Mouse (Mus musculus) adrenal gland, adult 18-20 months (tissue): ENCODE data around the gene Naa80. TPM values are rescaled to one million over a fixed set of nuclear protein-coding genes. Genes with fewer than 3 reads are reported as not detected.

Source experiments
- DNase-seq, 2 experiments: peaks; one replicate each; pipeline ENCODE4 v3.0.0; 2021 to 2022; ENCODE audit warnings: low spot score in 2 of 2
- total RNA-seq, 2 experiments: library from RNA; stranded (reverse); gene quantifications; 1 replicate in 1 of 2; 2 replicates in 1 of 2; pipeline ENCODE4 v1.2.3; 2021

The Naa80 gene
- total RNA-seq, 2 experiments from 2014 or later = 13.3 to 16.5 TPM

DNA sequence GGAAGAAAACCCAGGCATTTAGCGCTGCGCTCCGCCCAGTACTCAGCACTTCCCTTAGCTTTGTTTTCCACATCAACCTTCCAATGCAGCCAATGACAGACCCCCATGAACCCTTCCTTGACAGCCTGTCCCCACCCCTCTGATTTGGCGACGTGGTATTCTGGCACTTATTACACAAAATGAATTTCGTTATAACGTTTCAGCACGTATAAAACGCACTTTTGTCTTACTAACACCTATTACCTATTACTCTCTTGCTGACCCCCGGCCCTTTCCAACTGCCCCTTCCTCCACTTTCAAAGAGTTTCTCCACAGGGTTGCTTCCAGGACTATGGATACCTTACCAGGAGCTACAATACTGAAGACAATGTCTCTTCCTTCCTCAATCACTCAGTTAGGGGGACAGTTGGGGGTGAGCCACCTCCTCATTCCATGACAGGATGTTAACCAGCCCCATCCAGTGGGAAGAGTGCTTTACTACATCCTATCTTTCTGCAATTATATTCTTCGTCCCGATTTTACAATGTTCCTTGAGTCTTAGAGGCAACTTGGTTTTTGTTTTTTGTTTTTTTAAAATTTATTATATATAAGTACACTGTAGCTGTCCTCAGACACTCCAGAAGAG is 34.4 kb downstream of the Naa80 start:
- no peak for DNase-seq

DNA sequence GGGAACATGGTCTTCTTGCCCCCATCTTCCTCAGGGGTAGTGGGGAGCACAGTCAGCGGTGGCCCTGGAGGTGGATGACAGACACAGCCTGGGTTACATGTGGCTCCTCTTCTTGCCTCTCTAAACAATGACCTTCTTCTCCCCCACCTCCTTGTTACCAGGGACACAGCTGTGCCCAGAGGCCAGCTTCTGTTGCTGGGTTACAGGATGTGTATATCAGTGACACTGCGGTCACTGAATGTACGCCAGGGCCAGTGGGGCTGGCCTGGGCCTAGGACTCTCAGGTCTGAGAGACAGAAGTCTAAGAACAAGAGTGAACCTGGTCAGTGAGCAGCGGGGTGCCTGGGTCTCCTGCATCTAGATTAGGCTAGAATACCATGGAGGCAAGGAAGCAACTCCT is 36.3 kb downstream of the Naa80 start:
- DNase-seq = no peak

DNA sequence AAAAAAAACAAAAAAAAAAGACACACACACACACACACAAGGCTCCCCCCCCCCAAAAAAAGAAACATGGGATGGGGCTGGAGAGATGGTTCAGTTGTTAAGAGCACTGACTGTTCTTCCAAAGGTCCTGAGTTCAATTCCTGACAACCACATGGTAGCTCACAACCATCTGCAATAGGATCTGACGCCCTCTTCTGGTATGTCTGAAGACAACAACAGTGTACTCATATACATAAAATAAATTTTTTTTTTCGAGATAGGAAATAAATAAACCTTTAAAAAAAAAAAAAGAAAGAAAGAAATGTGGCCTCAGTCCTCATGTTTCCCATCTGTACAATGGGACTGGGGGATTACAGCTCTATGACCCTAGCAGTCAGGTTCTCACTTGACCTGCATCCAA is 38.8 kb downstream of the Naa80 start:
- DNase-seq = no peak

DNA sequence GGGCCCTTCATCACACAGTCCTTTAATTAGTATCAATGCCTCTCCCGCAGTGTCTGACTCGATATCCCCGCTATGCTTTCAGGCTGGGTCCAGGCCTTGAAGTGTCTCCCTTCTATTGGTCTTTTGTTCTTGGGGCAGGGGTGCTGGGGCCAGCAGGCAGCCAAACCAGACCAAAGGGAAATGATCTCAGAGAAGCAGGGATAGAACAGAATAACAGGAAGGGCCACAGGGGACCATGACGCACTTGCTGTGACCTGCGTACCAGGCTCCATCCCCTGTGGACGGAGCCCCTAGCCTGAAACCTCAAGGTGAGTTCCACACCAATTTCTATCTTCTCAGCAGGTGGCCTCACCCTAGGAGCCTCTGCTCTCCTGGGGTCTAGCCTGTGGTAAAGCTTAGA is 39.4 kb downstream of the Naa80 start:
- DNase-seq = no peak

DNA sequence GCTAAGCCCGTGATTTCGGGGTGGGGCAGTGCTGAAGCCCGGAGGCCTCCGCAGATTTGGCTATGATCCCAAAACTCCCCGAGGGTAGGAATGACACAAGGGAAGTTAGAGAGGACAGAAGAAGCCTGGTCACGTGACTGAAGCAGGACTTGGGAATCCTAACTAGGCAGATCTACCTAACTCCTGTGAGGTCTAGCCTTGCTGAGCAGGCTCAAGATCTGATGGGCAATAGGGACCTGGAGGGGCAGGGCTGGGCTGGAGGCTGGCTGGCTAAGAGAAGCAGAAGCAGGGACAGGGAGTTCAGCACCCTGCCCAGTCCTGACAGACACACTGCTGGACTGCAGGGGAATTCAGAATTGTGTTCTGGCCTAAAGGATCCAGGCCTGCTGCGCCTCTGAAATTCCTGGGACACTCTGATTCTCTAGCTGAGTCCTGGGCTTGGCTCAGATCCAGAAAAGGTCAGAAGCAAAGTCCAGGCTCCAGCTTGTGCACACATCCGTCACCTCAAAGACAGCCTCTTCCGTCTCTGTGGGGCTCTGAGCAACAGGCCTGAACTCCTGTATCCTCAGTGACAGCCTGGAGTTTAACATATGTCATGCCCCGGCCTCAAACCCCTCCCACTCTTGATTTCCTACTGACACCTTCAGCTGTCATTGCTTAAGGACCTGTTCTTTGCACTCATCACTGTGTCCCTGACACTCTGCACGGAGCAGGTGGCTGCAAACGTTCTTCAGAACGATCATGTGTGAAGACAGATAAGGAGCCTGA is 40.3 kb downstream of the Naa80 start:
- DNase-seq = no peak

DNA sequence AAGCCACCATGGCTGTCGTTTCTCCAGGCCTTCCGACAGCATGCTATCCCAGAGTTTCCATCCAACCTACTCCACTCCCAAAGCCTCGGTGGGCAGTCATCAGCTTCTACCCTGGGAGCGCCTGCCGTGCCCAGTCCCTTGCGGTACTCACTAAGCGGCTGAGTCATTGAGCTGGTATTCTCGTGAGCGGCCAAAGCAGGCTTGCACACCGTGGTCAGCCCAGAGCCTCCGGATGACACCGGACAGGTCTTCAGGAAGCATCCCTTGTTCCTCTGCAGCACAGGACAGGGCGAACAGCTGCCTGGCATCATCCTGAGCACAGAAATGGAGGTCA is 40.8 kb downstream of the Naa80 start:
- peak in 1 of 2 experiments; percentile 32 for DNase-seq

DNA sequence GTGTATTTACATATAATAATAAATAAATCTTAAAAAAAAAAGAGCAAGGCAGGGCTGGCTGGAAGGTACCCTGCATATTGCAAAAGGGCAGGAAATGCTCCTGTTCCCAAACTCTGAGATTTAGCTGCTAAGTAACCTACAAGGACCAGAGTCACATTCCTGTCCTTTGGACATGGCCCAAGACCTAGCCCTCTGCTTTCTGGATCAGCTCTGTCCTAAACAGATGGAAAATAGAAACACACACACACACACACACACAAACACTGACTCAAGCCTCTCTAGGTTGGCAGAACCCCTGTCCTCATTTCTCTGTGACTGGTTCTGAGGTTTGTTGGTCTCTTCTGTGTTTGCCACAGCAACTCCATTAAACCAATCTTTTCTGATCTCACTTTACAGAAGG is 42.3 kb downstream of the Naa80 start:
- DNase-seq = no peak

DNA sequence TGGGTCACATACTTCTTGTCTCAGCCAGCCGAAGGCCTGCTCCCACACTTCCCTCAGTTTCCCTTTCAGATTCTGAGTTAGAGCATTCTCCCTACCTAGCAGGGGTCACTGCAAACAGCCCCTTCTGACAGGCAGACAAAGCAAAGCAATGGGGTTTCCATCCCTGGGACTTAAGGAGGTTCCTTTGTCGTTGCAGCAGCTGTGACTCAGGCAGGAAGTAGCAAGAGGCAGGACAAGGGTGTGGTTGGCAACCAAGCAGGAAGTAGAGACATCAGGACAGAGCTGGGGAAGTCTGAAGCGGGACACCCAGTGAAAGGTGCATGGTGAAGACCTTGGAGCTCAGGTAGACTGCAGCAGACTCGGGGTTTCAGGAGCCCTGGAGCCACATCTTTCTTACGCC is 45.9 kb downstream of the Naa80 start:
- DNase-seq = no peak

DNA sequence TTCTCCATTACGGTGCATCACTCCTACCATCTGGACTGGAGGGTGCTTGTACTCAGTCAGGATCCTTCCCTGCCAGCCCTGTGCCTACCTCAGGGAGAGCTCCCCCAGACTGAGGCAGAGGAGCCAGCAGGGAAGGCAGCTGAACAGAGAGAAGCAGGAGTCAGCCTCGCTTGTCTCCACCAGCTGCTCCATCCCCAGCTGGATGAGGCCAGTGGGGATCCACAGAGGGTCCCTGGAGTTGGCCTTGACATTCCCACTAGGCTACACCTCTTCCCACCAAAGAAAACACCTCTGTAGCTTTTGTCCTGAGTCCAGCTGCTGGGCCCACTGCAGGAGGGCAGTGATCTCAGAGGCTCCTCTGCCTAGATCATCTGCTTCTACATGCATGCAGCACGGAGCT is 46.3 kb downstream of the Naa80 start:
- DNase-seq = no peak

DNA sequence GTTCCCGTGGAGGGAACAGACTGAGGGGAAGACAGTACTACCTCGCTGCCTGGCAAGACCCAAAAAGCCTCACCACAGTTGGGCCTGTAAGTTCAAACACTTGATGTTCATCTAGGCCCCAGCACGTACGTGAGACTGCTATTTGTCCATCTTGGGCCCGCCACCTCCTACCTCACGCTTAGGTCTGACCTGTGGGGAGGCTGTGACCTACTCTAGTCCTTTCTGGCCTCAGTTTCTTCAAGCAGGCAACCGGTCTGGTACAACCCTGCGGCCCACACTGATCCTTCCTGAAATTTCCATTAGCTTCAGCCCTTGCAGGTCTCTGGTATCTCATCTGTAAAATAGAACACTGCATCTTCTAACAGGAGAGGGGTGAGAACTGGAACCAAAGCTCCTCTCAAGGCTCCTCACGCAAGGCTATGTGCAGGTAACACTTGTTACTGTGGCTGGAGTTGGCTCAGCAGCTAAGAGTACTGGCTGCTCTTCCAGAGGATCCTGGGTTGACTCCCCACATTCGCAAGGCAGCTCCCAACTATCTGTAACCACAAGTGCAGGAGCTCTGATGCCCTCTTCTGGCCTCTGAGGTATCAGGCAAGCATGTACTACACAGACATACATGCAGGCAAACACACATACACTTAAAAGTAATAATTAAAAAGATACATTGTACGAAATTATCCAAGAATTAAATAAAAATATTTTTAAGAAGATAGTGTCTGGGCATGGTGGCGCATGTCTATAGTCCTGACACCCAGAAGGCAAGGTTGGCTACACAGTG is 46.9 kb downstream of the Naa80 start:
- no peak for DNase-seq

DNA sequence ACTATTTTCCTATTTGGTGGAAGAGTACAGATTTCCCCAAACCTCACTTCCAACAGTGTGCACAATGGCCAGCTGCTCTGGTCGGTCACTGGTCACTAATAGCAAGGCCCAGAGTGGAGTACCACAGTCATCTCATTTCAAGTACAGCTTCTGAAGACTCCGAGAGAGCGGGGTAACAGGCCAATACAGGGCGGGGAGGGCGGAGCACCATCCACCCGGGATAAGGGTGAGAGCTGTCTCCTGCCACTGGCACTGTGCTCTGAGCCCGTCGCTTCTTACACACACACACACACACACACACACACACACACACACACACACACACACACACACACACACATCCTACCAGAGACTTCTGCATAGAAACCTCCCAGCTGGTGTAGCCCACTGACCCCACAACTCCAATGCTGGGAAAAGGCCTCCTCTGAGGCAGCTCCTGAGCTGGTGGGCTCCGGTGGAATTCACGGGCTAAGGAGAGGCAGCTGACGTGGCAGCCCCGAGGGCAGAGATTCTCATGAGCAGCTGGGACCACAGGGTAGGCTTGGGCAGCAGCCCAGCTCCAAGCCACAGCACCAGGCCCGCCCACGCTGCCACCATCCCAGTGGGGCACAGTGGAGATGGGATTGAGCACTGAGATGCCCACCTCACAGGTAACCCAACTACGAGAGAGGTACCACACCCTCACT is 47.6 kb downstream of the Naa80 start:
- DNase-seq = no peak

DNA sequence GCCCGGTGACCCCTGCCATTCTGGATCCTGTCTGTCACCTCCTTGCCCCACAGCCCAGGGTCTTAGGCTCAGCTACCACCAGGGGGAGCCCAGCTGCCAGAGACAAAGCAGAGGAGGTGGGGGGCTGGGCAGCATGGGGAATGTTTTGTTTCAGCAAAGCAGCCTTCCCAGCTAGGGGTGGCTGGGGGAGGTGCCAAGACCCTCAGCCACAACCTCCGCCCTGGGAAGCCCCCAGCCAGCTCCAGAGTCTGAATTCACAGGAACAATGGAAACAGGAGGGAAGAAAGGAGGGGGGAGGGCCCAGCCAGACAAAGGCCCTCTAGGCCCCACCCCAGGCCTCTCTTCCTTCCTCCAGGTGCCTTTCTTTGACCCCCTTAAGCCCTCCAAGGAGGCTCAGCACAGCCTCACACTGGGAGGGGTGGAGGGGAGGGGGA is 48.2 kb downstream of the Naa80 start:
- DNase-seq = peak; percentile 63 to 77

DNA sequence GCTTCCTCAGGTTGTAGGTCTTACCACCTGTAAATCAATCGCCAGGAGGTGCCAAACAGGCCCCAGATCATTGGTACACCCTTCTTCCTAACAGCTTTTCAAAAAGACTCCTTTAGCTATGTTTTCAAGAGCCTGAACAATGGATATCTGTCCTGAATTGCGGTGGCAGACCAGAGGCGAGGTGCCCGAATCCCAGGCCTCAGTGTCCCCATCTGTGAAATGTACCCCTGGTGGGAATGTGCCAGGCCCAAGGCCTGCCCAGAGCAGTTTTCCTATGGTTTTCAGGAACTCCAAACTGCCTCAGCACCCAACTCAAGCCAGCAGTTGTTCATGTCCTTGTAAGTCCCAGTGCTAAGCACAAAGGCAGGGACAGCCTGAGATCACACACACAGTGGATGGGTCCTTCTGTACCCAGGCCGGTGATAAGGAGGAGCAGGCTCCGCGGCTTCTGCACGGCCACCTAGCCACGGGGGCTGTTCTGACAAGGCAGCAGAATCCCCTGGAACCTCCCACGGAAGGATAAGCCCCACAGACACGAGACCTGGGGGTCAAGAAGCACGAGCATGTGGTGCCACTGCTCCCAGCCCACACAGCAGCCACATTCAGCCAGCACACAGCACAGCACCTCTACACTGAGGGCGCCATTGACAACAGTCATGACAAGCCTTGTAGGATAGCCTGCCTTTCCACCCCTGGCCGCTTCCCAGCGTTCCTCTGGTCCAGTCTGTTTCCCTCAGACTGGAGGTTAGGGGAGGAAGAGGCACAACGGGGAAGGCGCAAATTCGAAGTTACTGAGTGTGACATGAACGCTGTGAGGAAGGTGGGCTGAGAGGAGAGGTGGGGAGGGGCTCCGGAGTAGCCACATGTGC is 48.9 kb downstream of the Naa80 start:
- no peak for DNase-seq

DNA sequence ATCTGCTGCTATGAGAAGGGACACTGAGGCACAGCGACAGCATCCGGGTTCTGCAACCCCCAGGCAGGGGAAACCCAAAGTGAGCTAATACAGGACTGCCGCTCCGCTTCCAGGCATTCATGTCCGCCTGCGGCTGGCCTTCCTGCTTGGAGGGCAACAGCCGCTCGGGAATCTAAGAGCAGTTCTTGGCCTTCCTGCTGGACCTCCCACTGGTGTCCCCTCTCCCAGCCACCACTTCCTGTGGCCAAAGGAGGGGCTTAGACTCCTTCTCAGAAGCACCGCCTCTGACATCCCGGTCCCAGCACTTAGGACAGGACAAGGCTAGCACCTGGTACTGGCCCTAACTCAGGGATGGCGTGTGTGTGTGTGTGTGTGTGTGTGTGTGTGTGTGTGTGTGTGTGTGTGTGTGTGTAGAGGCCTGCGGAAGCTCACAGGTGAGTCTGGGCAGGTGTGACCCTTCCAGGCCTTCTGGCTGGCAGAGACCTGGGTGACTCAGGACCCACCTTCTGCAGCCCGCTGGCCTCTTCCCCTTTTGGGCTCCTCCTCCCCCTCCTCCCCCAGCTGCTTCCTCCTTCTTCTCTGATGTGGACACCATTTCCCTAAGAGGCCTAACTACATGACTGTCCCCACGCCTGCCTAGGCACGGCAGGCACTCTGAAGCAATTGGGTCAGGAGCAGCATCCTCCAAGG is 50.2 kb downstream of the Naa80 start:
- DNase-seq = no peak

DNA sequence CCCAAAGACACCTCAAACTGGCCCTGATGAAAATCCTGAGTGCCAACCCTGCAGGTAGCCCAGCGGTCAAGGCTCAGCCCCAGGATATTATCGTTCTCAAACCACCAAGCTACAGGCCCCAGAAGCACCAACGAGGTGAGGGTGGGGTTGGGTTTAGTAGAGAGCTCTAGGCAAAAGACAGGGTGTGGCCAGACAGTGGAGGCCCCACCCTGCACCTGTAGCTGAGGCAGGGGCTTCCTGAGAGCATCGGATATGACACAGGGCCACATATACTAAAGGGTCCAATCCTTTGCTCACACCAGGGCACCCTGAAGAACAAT is 50.7 kb downstream of the Naa80 start:
- no peak for DNase-seq

DNA sequence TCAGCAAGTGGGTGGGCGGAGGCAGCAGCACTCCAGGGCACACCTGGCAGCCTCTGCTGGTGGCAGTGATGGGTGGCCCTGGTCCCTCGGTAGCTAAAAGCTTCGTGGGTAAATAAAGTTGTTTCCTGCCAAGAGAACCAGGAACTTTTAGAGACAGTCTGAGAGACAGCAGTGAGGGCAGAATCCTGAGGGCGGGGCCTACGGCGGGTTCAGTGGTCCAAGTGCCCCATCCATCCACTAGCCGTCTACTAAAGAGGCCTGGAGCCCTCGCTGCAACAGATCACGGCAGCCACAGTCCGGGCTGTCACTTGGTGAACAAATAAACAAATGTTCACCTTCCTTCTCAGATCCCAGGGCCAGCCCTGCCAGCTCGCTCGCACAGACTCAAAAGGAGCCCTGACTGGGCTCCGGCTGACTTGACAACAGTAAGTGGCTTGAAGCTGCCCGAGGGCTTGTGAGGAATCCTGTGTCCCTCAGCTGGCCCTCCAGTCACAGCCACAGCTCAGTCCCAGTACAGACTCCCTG is 51.3 kb downstream of the Naa80 start:
- DNase-seq = no peak

DNA sequence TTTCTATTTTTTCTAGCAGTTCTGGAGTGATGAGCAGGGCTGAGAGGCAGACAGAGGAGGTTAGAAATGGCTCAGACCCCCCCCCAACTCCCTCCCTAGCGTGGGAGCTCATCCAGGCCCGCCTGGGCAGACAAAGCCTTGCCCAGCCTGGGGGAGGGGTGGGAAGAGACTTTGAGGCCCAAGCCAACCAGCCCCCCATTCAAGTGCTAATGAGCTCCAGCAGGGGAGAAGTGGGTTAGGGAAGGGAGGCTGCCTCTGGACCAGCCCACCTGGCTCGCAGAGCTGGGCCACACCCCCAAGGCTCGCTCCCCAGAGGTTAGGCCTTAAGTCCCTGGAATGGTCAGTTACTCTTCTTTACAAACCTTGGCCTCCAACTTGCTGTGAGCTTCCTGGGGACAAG is 51.9 kb downstream of the Naa80 start:
- DNase-seq = no peak

DNA sequence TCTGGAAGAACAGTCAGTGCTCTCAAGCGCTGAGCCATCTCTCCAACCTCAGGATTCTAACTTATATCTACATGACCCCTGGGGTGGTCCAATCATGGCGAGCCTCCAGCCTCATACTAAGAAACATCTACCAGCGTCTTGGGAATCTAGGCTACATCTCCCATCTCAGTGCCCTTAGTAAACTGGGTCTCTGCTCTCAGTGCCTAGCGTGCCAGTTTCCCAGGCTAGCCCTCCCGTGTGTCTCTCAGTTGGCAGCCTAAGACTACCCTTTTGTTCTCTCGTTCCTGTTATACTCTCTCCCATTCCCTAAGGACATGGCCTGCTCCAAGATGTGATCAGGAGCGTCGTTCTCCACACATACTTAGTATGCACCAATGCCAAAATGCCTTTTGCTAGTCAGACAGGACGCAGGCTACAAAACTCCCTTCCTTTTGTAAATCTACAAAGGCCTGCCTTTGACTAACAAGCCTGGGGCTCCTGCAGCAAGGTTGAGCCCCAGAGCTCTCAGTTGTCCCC is 52.7 kb downstream of the Naa80 start:
- DNase-seq = no peak

DNA sequence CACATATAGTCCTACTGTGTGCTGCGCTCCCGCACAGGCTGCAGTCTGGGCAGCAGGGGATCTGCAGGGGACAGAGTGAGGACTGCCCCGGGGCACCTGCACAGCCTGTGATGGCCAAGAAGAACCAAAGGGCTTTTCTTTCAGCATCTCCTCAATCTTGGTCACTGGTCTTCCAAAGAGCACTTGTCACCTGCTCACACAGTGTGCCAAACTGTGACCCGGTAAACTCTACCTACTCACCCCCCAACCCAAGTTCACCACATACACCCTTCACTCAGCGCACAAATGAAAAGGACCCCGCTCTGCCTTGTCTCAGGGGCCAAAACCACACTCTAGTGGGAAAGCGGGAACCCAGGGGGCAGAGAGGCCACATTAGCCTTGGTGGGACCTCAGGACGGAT is 53.2 kb downstream of the Naa80 start:
- no peak for DNase-seq

DNA sequence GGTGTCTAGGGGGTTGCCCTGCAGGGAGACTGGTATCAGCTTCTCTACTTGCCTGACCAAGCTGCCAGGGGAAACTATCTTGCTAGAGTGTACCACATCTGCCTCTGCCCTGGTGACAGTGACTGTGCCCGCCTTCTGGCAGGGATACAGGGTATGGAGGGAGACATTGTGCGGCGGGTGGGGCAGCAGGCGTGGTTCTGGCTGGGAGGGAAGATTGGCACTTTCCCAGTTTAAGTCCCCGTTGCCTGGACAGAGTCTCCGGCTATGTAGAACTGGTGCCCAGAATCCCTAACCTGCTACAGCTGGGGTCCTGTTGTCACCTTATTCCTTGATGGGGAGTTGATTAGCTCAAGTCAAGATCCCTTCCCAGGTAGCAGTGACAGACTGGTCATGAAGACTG is 53.8 kb downstream of the Naa80 start:
- no peak for DNase-seq
